Mouse (Mus musculus) heart, postnatal 0 days (tissue): ENCODE measurements around the gene Olfr1474. TPM values are rescaled to one million over a fixed set of nuclear protein-coding genes. Genes with fewer than 3 reads are reported as not detected.
"Not testable (repeated sequence)": the region's sequence is repeated elsewhere in the genome, so short reads cannot be mapped to it uniquely, and the experiment has no call there.

Experiments used
- ATAC-seq: fragments of 200-750 bp; cut with Nextera tagmentation; 2 replicates; pipeline ENCODE4 v1.8.0; 2017; ENCODE audit warnings: low read depth, moderate number of reproducible peaks, moderate library complexity; ENCODE audit not compliant: insufficient read depth
- DNase-seq: peaks from one replicate; pipeline ENCODE4 v3.0.0-alpha.2; 2016; ENCODE audit warnings: low spot score
- H3K27ac ChIP-seq: fragments of 300-500 bp; sonication (generic); 2 replicates; pipeline ENCODE4 v1.5.1; 2014; ENCODE audit warnings: low read depth, mild to moderate bottlenecking
- H3K27me3 ChIP-seq: fragments of 300-500 bp; sonication (generic); 2 replicates; pipeline ENCODE4 v1.6.1; 2014; ENCODE audit warnings: low read length, mixed read lengths; ENCODE audit not compliant: control insufficient read depth, insufficient read depth
- H3K36me3 ChIP-seq: fragments of 300-500 bp; sonication (generic); replicated peaks from 2 replicates; pipeline ENCODE4 v1.6.1; 2014; ENCODE audit warnings: low read length, mixed read lengths; ENCODE audit not compliant: control insufficient read depth, insufficient read depth
- H3K4me1 ChIP-seq: fragments of 300-500 bp; sonication (generic); 2 replicates; pipeline ENCODE4 v1.6.1; 2014; ENCODE audit warnings: antibody characterized with exemption; ENCODE audit not compliant: control insufficient read depth, insufficient read depth
- H3K4me2 ChIP-seq: fragments of 300-500 bp; sonication (generic); 2 replicates; pipeline ENCODE4 v1.6.1; 2014; ENCODE audit warnings: low read depth, mild to moderate bottlenecking, low read length, moderate library complexity
- H3K4me3 ChIP-seq: fragments of 300-500 bp; sonication (generic); 2 replicates; pipeline ENCODE4 v1.5.1; 2014; ENCODE audit warnings: low read depth, low read length
- H3K9ac ChIP-seq: fragments of 300-500 bp; sonication (generic); replicated peaks from 2 replicates; pipeline ENCODE4 v1.6.1; 2014; ENCODE audit warnings: low read depth, low read length, mixed read lengths
- H3K9me3 ChIP-seq: fragments of 300-500 bp; sonication (generic); replicated peaks from 2 replicates; pipeline ENCODE4 v1.6.1; 2016; ENCODE audit warnings: low read length; ENCODE audit not compliant: control insufficient read depth
- CTCF ChIP-seq: IDR thresholded peaks from 2 replicates; pipeline ENCODE4 v1.5.1; 2016; ENCODE audit warnings: antibody characterized with exemption, control low read depth, low read depth
- EP300 ChIP-seq: IDR thresholded peaks from 2 replicates; pipeline ENCODE4 v1.6.1; 2016; ENCODE audit warnings: antibody characterized with exemption, low read depth
- WGBS: fragments of 180-500 bp; shearing (Covaris S2); extraction: QIAGEN DNeasy Blood & Tissue Kit; methylation state at CpG from one replicate; pipeline ENCODE4 v1.1.7; 2014; 5-methylcytosine and 5-hydroxymethylcytosine counted together
- polyA plus RNA-seq: library from polyadenylated mRNA; unstranded; fragments of >200 nt; fragmentation: Nextera tagmentation; extraction: Ambion mirVana; gene quantifications from 2 replicates; pipeline ENCODE4 v1.2.1, GENCODE M21; 2015
- total RNA-seq: library from RNA; depleted of rRNA; stranded (reverse); fragments of >200 nt; gene quantifications from 2 replicates; pipeline ENCODE4 v1.2.3, GENCODE M21; 2014; ENCODE audit warnings: low replicate concordance; rRNA removed

Olfr1474 gene
- not detected in 2 replicates for total RNA-seq
- polyA plus RNA-seq: not detected in 2 replicates

DNA sequence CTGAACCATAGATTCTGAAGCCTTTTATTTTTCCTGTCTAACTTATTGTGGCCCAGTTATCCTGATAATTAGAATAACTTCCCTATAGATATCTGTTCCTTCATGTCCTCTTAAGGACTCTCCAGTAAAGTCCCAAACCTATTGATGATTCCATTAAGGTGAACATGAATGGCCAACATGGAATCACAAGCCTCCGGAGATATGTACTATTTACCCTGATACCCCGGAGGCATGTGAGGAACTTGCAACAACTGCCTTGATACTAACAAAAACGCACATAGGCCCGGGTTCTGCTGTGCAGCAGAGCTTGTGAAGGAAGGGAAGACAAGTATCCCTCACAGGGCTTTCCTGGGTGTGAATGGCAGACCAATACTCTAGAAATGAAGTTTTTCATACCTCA, at the start of gene Olfr1474:
Gene Olfr1474 (plus strand): TSS at position 301 of the 400 bp plus-strand sequence.
- ATAC-seq, H3K9ac ChIP-seq, H3K4me3 ChIP-seq, H3K27me3 ChIP-seq, DNase-seq, H3K4me1 ChIP-seq, H3K9me3 ChIP-seq, H3K4me2 ChIP-seq, H3K27ac ChIP-seq, H3K36me3 ChIP-seq: not testable (repeated sequence)
- 64% methylated on average over 4 of the region's 4 CpGs for WGBS

GRCm38 (mm10) chr19:13443109-13443508, 26.3 kb upstream of the Olfr1474 start, which contains the start of gene Olfr1471:
TSS of gene Olfr1471 (plus strand) at chr19:13443409.
- ATAC-seq, H3K27ac ChIP-seq, DNase-seq, H3K27me3 ChIP-seq, H3K4me2 ChIP-seq, H3K4me1 ChIP-seq, H3K4me3 ChIP-seq, H3K9me3 ChIP-seq, H3K9ac ChIP-seq, H3K36me3 ChIP-seq: not testable (repeated sequence)
- WGBS: 46% methylated on average over 2 of the region's 2 CpGs

DNA sequence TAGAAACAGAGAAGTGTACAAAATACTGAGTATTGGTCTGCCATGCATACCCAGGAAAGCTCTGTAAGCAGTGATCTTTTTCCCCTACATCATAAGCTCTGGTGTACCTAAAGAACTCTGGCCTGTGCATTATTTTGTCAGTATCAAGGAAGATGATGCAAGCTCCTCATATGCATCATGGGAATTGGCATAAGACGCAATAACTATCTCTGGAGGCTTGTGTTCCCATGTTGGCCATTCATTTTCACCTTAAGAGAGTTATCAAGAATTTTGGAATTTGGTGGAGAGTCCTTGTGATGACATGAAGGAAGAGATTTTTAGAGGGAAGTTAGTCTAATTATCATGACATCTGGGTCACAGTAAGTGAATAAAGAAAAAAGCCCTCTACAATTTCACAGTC, 13.4 kb upstream of the Olfr1474 start, which contains the start of gene Olfr1472:
Gene Olfr1472 (minus strand): TSS at position 101 of the 400 bp plus-strand sequence.
- 51% methylated on average over 1 of the region's 1 CpGs for WGBS
- TF ChIP-seq EP300 (no peak), CTCF (no peak)

DNA sequence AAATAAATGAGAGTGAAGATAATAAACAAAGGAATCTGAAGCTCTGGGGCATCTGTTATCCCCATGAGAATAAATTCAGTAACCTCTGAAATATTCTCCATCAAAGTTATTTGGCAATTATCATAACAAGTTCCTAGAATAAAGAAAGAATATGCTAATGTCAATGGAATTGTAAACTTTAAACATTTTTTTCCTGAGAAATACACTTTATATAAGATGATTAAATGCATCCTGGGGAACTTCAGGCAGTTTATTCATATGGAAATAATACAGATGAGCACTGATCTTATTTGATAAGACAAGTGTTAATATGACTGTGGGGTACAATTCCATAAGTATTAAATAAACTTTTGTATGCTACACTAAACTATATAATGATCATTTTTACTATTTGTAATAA, 10.7 kb downstream of the Olfr1474 start, which contains the start of gene Olfr1475:
Gene Olfr1475 (minus strand): TSS at position 101 of the 400 bp plus-strand sequence.
- no peak for DNase-seq
- no peak for ATAC-seq

More for the DNA sequence above, 13.4 kb upstream of the Olfr1474 start, which contains the start of gene Olfr1472:
- H3K36me3 ChIP-seq: no peaks in the 10 kb centered on the region
- no peak within 1 kb of the TSS for H3K4me2 ChIP-seq
- H3K4me1 ChIP-seq: no peaks in the 10 kb centered on the region
- no peaks in the 10 kb centered on the region for H3K27me3 ChIP-seq
- no peak within 1 kb of the TSS for H3K4me3 ChIP-seq
- H3K27ac ChIP-seq: no peak within 1 kb of the TSS
- ATAC-seq: no peak
- H3K9me3 ChIP-seq: no peaks in the 10 kb centered on the region
- H3K9ac ChIP-seq: no peak within 1 kb of the TSS
- DNase-seq: no peak

DNA sequence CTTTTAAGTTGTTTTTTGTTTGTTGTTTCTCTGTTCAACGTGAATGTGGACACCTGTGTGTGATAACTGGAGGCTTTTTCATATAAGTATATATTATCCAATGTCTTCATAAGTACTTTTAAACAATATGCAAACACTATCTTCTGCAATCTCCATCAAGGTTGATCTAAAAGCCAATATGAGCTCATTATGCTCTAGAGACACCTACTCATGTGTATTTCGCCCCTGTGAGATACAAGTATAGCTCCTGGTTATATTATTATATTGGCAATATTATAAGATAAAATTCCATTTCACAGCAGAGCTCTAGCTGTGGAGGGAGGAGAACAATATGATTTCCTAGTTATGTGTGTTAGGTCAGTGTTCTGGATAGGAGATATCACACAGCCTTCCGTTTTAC, 30.9 kb downstream of the Olfr1474 start, which contains the start of gene Olfr1477:
Gene Olfr1477 (plus strand): TSS at position 301 of the 400 bp plus-strand sequence.
- Histone ChIP-seq H3K27me3 (no peaks in the 10 kb centered on the region), H3K9me3 (no peaks in the 10 kb centered on the region; the same call in 1 of the 2 replicates), H3K27ac (no peak within 1 kb of the TSS), H3K4me3 (no peak within 1 kb of the TSS), H3K36me3 (no peaks in the 10 kb centered on the region), H3K4me2 (no peak within 1 kb of the TSS), H3K9ac (no peak within 1 kb of the TSS), H3K4me1 (no peaks in the 10 kb centered on the region)
- 52% methylated on average over 3 of the region's 3 CpGs for WGBS
- TF ChIP-seq EP300 (no peak), CTCF (no peak)
- ATAC-seq: no peak
- no peak for DNase-seq

More for the DNA sequence above, 10.7 kb downstream of the Olfr1474 start, which contains the start of gene Olfr1475:
- H3K4me2 ChIP-seq: no peak within 1 kb of the TSS
- TF ChIP-seq CTCF: no peak
- TF ChIP-seq EP300: no peak
- H3K9ac ChIP-seq: no peak within 1 kb of the TSS
- H3K27me3 ChIP-seq: no peaks in the 10 kb centered on the region
- no peak within 1 kb of the TSS for H3K27ac ChIP-seq
- no peaks in the 10 kb centered on the region for H3K36me3 ChIP-seq
- no peaks in the 10 kb centered on the region for H3K4me1 ChIP-seq
- no peak within 1 kb of the TSS for H3K4me3 ChIP-seq
- no peaks in the 10 kb centered on the region for H3K9me3 ChIP-seq

Other genes starting within 250 kb of the Olfr1474 start
- gene Olfr1463, start 238.2 kb upstream of the Olfr1474 start, total RNA-seq: not detected in 2 replicates
- not detected in 2 replicates for gene Olfr1463, start 238.2 kb upstream of the Olfr1474 start, polyA plus RNA-seq
- not detected in 2 replicates for gene Olfr1465, start 154.0 kb upstream of the Olfr1474 start, total RNA-seq
- gene Olfr1465, start 154.0 kb upstream of the Olfr1474 start, polyA plus RNA-seq: not detected in 2 replicates
- gene Olfr1466, start 130.7 kb upstream of the Olfr1474 start, total RNA-seq: not detected in 2 replicates
- gene Olfr1466, start 130.7 kb upstream of the Olfr1474 start, polyA plus RNA-seq: not detected in 2 replicates
- not detected in 2 replicates for gene Olfr1467, start 107.3 kb upstream of the Olfr1474 start, total RNA-seq
- not detected in 2 replicates for gene Olfr1467, start 107.3 kb upstream of the Olfr1474 start, polyA plus RNA-seq
- gene Olfr1469, start 61.7 kb upstream of the Olfr1474 start, total RNA-seq: not detected in 2 replicates
- gene Olfr1469, start 61.7 kb upstream of the Olfr1474 start, polyA plus RNA-seq: not detected in 2 replicates
- gene Olfr1471, start 26.2 kb upstream of the Olfr1474 start, total RNA-seq: not detected in 2 replicates
- gene Olfr1471, start 26.2 kb upstream of the Olfr1474 start, polyA plus RNA-seq: not detected in 2 replicates
- not detected in 2 replicates for gene Olfr1472, start 13.5 kb upstream of the Olfr1474 start, total RNA-seq
- not detected in 2 replicates for gene Olfr1472, start 13.5 kb upstream of the Olfr1474 start, polyA plus RNA-seq
- not detected in 2 replicates for gene Olfr1475, start 10.6 kb downstream of the Olfr1474 start, total RNA-seq
- gene Olfr1475, start 10.6 kb downstream of the Olfr1474 start, polyA plus RNA-seq: not detected in 2 replicates
- not detected in 2 replicates for gene Olfr1477, start 31.0 kb downstream of the Olfr1474 start, total RNA-seq
- not detected in 2 replicates for gene Olfr1477, start 31.0 kb downstream of the Olfr1474 start, polyA plus RNA-seq
- gene Olfr1480, start 58.3 kb downstream of the Olfr1474 start, total RNA-seq: not detected in 2 replicates
- not detected in 2 replicates for gene Olfr1480, start 58.3 kb downstream of the Olfr1474 start, polyA plus RNA-seq
- not detected in 2 replicates for gene Olfr1484, start 113.9 kb downstream of the Olfr1474 start, total RNA-seq
- gene Olfr1484, start 113.9 kb downstream of the Olfr1474 start, polyA plus RNA-seq: not detected in 2 replicates
- gene Olfr1487, start 147.8 kb downstream of the Olfr1474 start, total RNA-seq: not detected in 2 replicates
- gene Olfr1487, start 147.8 kb downstream of the Olfr1474 start, polyA plus RNA-seq: not detected in 2 replicates
- not detected in 2 replicates for gene Olfr1489, start 162.1 kb downstream of the Olfr1474 start, total RNA-seq
- gene Olfr1489, start 162.1 kb downstream of the Olfr1474 start, polyA plus RNA-seq: not detected in 2 replicates
- gene Olfr1490, start 181.5 kb downstream of the Olfr1474 start, total RNA-seq: not detected in 2 replicates
- not detected in 2 replicates for gene Olfr1490, start 181.5 kb downstream of the Olfr1474 start, polyA plus RNA-seq
- not detected in 2 replicates for gene Olfr1491, start 227.7 kb downstream of the Olfr1474 start, total RNA-seq
- gene Olfr1491, start 227.7 kb downstream of the Olfr1474 start, polyA plus RNA-seq: not detected in 2 replicates